Mouse (Mus musculus): ENCODE measurements at regions not wholly inside any gene's neighbourhood (a gene's known extent, or its start where the extent isn't known, plus 50 kb on each side); places are given as distances from the start of the nearest gene placed in this dataset.

DNA sequence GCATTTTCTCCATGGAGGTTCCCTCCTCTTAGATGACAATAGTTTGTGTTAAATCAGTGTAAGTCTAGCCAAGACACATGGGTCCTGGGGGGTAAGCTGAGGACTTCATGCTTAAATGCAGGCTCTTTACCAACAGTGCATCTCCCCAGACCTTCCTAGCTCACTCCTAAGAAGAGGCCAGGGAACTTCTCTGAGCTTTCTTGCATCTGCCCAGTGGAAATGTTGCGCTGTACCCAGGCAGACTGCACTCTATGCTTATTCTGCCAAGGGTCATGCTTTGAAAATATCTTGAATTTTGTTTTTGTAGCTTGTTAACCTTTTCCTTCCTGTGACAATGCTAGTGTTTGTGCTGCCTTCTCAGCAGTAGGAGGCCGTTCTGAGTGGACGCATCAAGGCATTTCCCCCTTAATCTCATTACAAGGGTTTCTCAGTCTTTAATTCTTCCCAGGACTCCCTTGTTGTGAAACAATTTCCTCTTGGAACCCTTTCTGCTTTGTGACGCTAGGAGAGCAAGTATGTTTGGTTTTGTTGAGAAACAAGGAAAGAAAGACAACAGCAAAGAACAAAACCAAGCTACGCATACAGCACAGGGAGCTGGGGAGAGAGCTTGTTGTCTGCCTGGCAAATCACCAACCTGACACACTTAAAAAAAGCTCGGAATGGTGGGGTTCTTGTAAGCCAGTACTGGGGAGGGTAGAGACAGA, 88.3 kb upstream of the Irf2bp2 start:
- Histone ChIP-seq H3K4me3 (ENCODE audit: low read depth, low read length) (no peak overlapping the region), H3K9ac (ENCODE audit: low read depth, poor library complexity, severe bottlenecking) (no peak overlapping the region), H3K4me1 (ENCODE audit: control insufficient read depth, insufficient read depth, low read length) (no peaks in the 10 kb centered on the region), H3K9me3 (replicated peaks; ENCODE audit: control insufficient read depth, insufficient read depth, low read length, poor library complexity, severe bottlenecking) (no peaks in the 10 kb centered on the region), H3K36me3 (ENCODE audit: control insufficient read depth, insufficient read depth, low read length, poor library complexity, severe bottlenecking) (no peaks in the 10 kb centered on the region), H3K27ac (ENCODE audit: insufficient read depth, low read length) (no peak overlapping the region), H3K27me3 (ENCODE audit: control insufficient read depth, insufficient read depth, low read length, poor library complexity, severe bottlenecking) (no peaks in the 10 kb centered on the region)
- TF ChIP-seq EP300 (IDR thresholded peaks at IDR 0.05; ENCODE audit: insufficient read depth, low read depth, low read length) (no peak), POLR2A (IDR thresholded peaks at IDR 0.05; ENCODE audit: insufficient read depth, low read length) (no peak), CTCF (IDR thresholded peaks at IDR 0.05; ENCODE audit: low read depth, low read length) (no peak)

- no peak overlapping the region for H3K27ac ChIP-seq (ENCODE audit: insufficient read depth, low read length)
- no peaks in the 10 kb centered on the region for H3K27me3 ChIP-seq (ENCODE audit: control insufficient read depth, insufficient read depth, low read length, poor library complexity, severe bottlenecking)
- H3K36me3 ChIP-seq (ENCODE audit: control insufficient read depth, insufficient read depth, low read length, poor library complexity, severe bottlenecking) = no peaks in the 10 kb centered on the region
- no peak overlapping the region for H3K4me3 ChIP-seq (ENCODE audit: low read depth, low read length)
- no peak overlapping the region for H3K9ac ChIP-seq (ENCODE audit: low read depth, poor library complexity, severe bottlenecking)
- TF ChIP-seq CTCF (IDR thresholded peaks at IDR 0.05; ENCODE audit: low read depth, low read length) (no peak), POLR2A (IDR thresholded peaks at IDR 0.05; ENCODE audit: insufficient read depth, low read length) (no peak), EP300 (IDR thresholded peaks at IDR 0.05; ENCODE audit: insufficient read depth, low read depth, low read length) (no peak)
- H3K4me1 ChIP-seq (ENCODE audit: control insufficient read depth, insufficient read depth, low read length) = no peaks in the 10 kb centered on the region
- H3K9me3 ChIP-seq (replicated peaks; ENCODE audit: control insufficient read depth, insufficient read depth, low read length, poor library complexity, severe bottlenecking) = no peaks in the 10 kb centered on the region
These were observed 84.4 kb upstream of the Irf2bp2 start for GRCm38 (mm10) chr8:126678004-126678751.

DNA sequence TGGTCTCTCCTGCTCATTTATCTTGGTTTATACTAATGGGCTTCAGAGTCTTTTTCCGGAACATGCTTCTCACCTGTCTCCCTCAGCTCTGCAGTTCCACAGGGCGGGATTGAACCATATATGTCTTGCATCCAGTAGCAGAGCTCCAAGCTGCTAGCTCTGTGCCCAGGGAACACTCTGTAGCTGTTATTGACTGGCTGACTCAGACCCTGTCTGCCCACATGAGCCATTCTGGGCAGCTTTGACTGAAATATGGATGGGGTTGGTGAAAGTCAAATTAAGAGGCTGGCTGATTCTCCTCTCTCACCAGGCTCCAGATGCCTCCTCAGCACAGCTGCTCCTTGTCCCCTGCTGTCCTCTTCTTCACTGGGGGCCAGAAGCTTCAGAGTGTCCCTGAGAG, 81.4 kb upstream of the Irf2bp2 start:
- Histone ChIP-seq H3K9me3 (replicated peaks; ENCODE audit: control insufficient read depth, insufficient read depth, low read length, poor library complexity, severe bottlenecking) (no peaks in the 10 kb centered on the region), H3K27me3 (ENCODE audit: control insufficient read depth, insufficient read depth, low read length, poor library complexity, severe bottlenecking) (no peaks in the 10 kb centered on the region), H3K36me3 (ENCODE audit: control insufficient read depth, insufficient read depth, low read length, poor library complexity, severe bottlenecking) (no peaks in the 10 kb centered on the region), H3K9ac (ENCODE audit: low read depth, poor library complexity, severe bottlenecking) (no peak overlapping the region), H3K4me1 (ENCODE audit: control insufficient read depth, insufficient read depth, low read length) (no peaks in the 10 kb centered on the region), H3K27ac (ENCODE audit: insufficient read depth, low read length) (no peak overlapping the region), H3K4me3 (ENCODE audit: low read depth, low read length) (no peak overlapping the region)
- TF ChIP-seq EP300 (IDR thresholded peaks at IDR 0.05; ENCODE audit: insufficient read depth, low read depth, low read length) (no peak), POLR2A (IDR thresholded peaks at IDR 0.05; ENCODE audit: insufficient read depth, low read length) (no peak), CTCF (IDR thresholded peaks at IDR 0.05; ENCODE audit: low read depth, low read length) (no peak)

- no peak for TF ChIP-seq CTCF (IDR thresholded peaks at IDR 0.05; ENCODE audit: low read depth, low read length)
- TF ChIP-seq POLR2A (IDR thresholded peaks at IDR 0.05; ENCODE audit: insufficient read depth, low read length) = no peak
- TF ChIP-seq EP300 (IDR thresholded peaks at IDR 0.05; ENCODE audit: insufficient read depth, low read depth, low read length) = no peak
- H3K9ac ChIP-seq (ENCODE audit: low read depth, poor library complexity, severe bottlenecking) = no peak overlapping the region
- H3K27me3 ChIP-seq (ENCODE audit: control insufficient read depth, insufficient read depth, low read length, poor library complexity, severe bottlenecking) = no peaks in the 10 kb centered on the region
- H3K9me3 ChIP-seq (replicated peaks; ENCODE audit: control insufficient read depth, insufficient read depth, low read length, poor library complexity, severe bottlenecking) = no peaks in the 10 kb centered on the region
- no peak overlapping the region for H3K27ac ChIP-seq (ENCODE audit: insufficient read depth, low read length)
- no peaks in the 10 kb centered on the region for H3K36me3 ChIP-seq (ENCODE audit: control insufficient read depth, insufficient read depth, low read length, poor library complexity, severe bottlenecking)
- no peak overlapping the region for H3K4me3 ChIP-seq (ENCODE audit: low read depth, low read length)
- H3K4me1 ChIP-seq (ENCODE audit: control insufficient read depth, insufficient read depth, low read length) = no peaks in the 10 kb centered on the region
These were observed 79.4 kb upstream of the Irf2bp2 start for GRCm38 (mm10) chr8:126673038-126673740.

- no peak overlapping the region for H3K27ac ChIP-seq (ENCODE audit: insufficient read depth, low read length)
- no peak for TF ChIP-seq EP300 (IDR thresholded peaks at IDR 0.05; ENCODE audit: insufficient read depth, low read depth, low read length)
- no peak for TF ChIP-seq POLR2A (IDR thresholded peaks at IDR 0.05; ENCODE audit: insufficient read depth, low read length)
- no peak for TF ChIP-seq CTCF (IDR thresholded peaks at IDR 0.05; ENCODE audit: low read depth, low read length)
- H3K4me1 ChIP-seq (ENCODE audit: control insufficient read depth, insufficient read depth, low read length) = no peaks in the 10 kb centered on the region
- no peaks in the 10 kb centered on the region for H3K9me3 ChIP-seq (replicated peaks; ENCODE audit: control insufficient read depth, insufficient read depth, low read length, poor library complexity, severe bottlenecking)
- H3K27me3 ChIP-seq (ENCODE audit: control insufficient read depth, insufficient read depth, low read length, poor library complexity, severe bottlenecking) = no peaks in the 10 kb centered on the region
- H3K4me3 ChIP-seq (ENCODE audit: low read depth, low read length) = no peak overlapping the region
- H3K9ac ChIP-seq (ENCODE audit: low read depth, poor library complexity, severe bottlenecking) = no peak overlapping the region
- H3K36me3 ChIP-seq (ENCODE audit: control insufficient read depth, insufficient read depth, low read length, poor library complexity, severe bottlenecking) = no peaks in the 10 kb centered on the region
These were observed 77.8 kb upstream of the Irf2bp2 start for GRCm38 (mm10) chr8:126671594-126671993.
